In the genomic region with DNA sequence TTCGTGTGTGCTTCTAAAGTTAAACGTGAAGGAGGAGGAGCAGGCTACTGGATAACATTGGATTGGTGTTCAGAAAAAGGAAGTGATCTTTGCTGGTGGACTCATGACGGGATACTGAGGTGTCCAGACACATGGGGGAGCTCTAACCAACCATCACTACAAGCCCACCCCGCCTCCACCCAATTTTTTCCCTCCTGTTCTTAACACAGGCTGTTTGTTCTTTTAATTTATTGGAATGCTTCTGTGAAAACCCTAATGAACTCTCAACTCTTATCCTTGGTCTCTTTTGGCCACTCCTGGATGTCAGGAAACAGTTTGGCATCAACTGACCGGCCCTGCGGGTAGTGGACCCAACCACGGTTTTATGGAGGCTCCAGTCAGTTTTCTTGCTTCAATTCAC, we compare ENCODE assay signal across 9 mouse cellular contexts. TPM values are rescaled to one million over a fixed set of nuclear protein-coding genes. Genes with fewer than 3 reads are reported as not detected.
A peak's percentile ranks its signal among the peaks of the same experiment; 100 is the strongest.
DNase-seq lines count a peak whose midpoint lies in the region; ATAC-seq lines count a peak whose summit lies in the region.
"Had no signal": no experiment of that assay in that cellular context is flagged by ENCODE, and none has a peak within 500 bp of the region (broad histone marks: within the 10 kb centered on the region; RNA-seq: fewer than 3 reads in every experiment).

No protein-coding gene starts in this region.

- 87% methylated on average over 7 of the region's 7 CpGs for WGBS in midbrain, embryonic 15.5 days
- WGBS in intestine, embryonic 16.5 days: 85% methylated on average over 7 of the region's 7 CpGs

- no peak overlapping the region for H3K4me2 ChIP-seq in midbrain, embryonic 15.5 days
- no peak overlapping the region for H3K4me2 ChIP-seq in intestine, embryonic 16.5 days (ENCODE audit: low read depth, low read length)
- H3K4me2 ChIP-seq: limb, embryonic 13.5 days had no signal

- intact Hi-C loops in heart, postnatal 25 days (cut with DNase I): loop anchor here (5.0 kb wide), 1 partner anchor 35 kb away; the partner anchor contains the start of gene Add3

- no peak overlapping the region for H3K9ac ChIP-seq in midbrain, embryonic 15.5 days
- H3K9ac ChIP-seq in intestine, embryonic 16.5 days (ENCODE audit: low read depth, low read length): no peak overlapping the region
- H3K9ac ChIP-seq: limb, embryonic 13.5 days had no signal

- no peak for ATAC-seq in midbrain, embryonic 15.5 days (replicated peaks)
- no peak for ATAC-seq in intestine, embryonic 16.5 days

- peak; percentile 51 to 57 for DNase-seq in heart, adult 18-20 months
- no peak for DNase-seq in heart, postnatal 25 days (ENCODE audit: low spot score)
- peak; percentile 23 for DNase-seq in right cerebral cortex, postnatal 14 days
- DNase-seq in right cerebral cortex, postnatal 4 days: no peak
- DNase-seq in layer of hippocampus, postnatal 10 days (ENCODE audit: low spot score in 2 of 2): peak; percentile 45 to 69
- DNase-seq in thymus, postnatal 0 days (ENCODE audit: low spot score): peak; percentile 10

- H3K27ac ChIP-seq in midbrain, embryonic 15.5 days: no peak overlapping the region
- no peak overlapping the region for H3K27ac ChIP-seq in intestine, embryonic 16.5 days (ENCODE audit: low read length)
- H3K27ac ChIP-seq: limb, embryonic 13.5 days had no signal

- H3K4me1 ChIP-seq in midbrain, embryonic 15.5 days: peaks cover 4% of the 10 kb centered on the region
- H3K4me1 ChIP-seq in intestine, embryonic 16.5 days (ENCODE audit: control insufficient read depth, insufficient read depth, low read length): peaks cover 23% of the 10 kb centered on the region

- H3K9me3 ChIP-seq in midbrain, embryonic 15.5 days: no peaks in the 10 kb centered on the region
- H3K9me3 ChIP-seq in intestine, embryonic 16.5 days (ENCODE audit: control insufficient read depth, low read length): no peaks in the 10 kb centered on the region
- H3K9me3 ChIP-seq: limb, embryonic 13.5 days had no signal

- no peak overlapping the region for H3K4me3 ChIP-seq in midbrain, embryonic 15.5 days
- H3K4me3 ChIP-seq in intestine, embryonic 16.5 days (ENCODE audit: low read length): no peak overlapping the region
- H3K4me3 ChIP-seq: limb, embryonic 13.5 days had no signal

- no peaks in the 10 kb centered on the region for H3K27me3 ChIP-seq in midbrain, embryonic 15.5 days (replicated peaks)
- H3K27me3 ChIP-seq in intestine, embryonic 16.5 days (replicated peaks; ENCODE audit: control insufficient read depth, insufficient read depth, low read length): no peaks in the 10 kb centered on the region
- H3K27me3 ChIP-seq: limb, embryonic 13.5 days had no signal

- no peaks in the 10 kb centered on the region for H3K36me3 ChIP-seq in midbrain, embryonic 15.5 days (replicated peaks)
- no peaks in the 10 kb centered on the region for H3K36me3 ChIP-seq in intestine, embryonic 16.5 days (ENCODE audit: control insufficient read depth, insufficient read depth, low read length)
- H3K36me3 ChIP-seq: limb, embryonic 13.5 days had no signal

RNA-seq across cellular contexts. Expression of gene Add3, which starts 33.3 kb away (rescaled TPM):
- total RNA-seq in heart, adult 18-20 months (2021): 10 to 100 TPM; 44.3 to 52.5 TPM
- 10 to 100 TPM; 50.2 to 53.3 TPM for total RNA-seq in heart, postnatal 25 days (2021)
- total RNA-seq in layer of hippocampus, postnatal 10 days (2021): 100 to 1,000 TPM; 120 to 122 TPM
- polyA plus RNA-seq in thymus, postnatal 0 days (2015; fragmentation: Nextera tagmentation; extraction: Ambion mirVana): 41.5 and 42.7 TPM in 2 replicates
- polyA plus RNA-seq in midbrain, embryonic 15.5 days (2015; fragmentation: Nextera tagmentation; extraction: Ambion mirVana): 30.2 and 33.6 TPM in 2 replicates
- 120 and 121 TPM in 2 replicates for polyA plus RNA-seq in intestine, embryonic 16.5 days (2015; fragmentation: Nextera tagmentation; extraction: Ambion mirVana)

Comparison
In these comparisons a context has a peak if more than half of its experiments do, and no peak if none do; other contexts are left out.
1. DNase-seq: peak in heart, adult 18-20 months (2 of 2), right cerebral cortex, postnatal 14 days (single experiment), layer of hippocampus, postnatal 10 days (2 of 2) and thymus, postnatal 0 days (single experiment); none in heart, postnatal 25 days (single experiment) and right cerebral cortex, postnatal 4 days (single experiment).